Comparison of ENCODE assay signal across 26 mouse cellular contexts in the genomic region with DNA sequence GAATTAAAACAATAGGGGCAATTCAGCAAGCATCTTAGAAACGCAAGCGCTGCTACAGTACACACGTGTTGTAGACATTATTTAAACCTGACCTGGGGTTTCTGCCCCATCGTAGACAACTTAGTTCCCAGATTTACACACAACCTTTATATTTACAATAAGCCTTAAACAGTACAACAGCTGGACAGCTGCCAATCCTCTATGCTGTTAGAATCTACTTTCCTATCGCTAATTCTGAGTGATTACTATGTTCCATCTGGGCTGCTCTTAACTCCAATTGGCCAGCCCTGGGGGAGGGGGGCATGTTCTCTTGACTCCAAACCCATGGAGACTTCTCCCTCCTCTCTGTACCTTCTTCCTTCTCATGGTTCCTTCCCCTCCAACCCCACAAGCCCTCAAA.
"Had no signal": no experiment of that assay in that cellular context is flagged by ENCODE, and none has a peak within 500 bp of the region (broad histone marks: within the 10 kb centered on the region; RNA-seq: fewer than 3 reads in every experiment).

No protein-coding gene starts in this region.

- H3K9ac ChIP-seq: heart, embryonic 12.5 days; hindbrain, embryonic 12.5 days; hindbrain, embryonic 14.5 days; intestine, embryonic 15.5 days; limb, embryonic 12.5 days; limb, embryonic 15.5 days; liver, embryonic 12.5 days; liver, embryonic 14.5 days had no signal

- H3K4me1 ChIP-seq: hindbrain, embryonic 10.5 days; hindbrain, embryonic 12.5 days; intestine, embryonic 15.5 days; limb, embryonic 15.5 days; liver, embryonic 12.5 days had no signal

- H3K9me3 ChIP-seq: heart, embryonic 10.5 days; heart, embryonic 12.5 days; hindbrain, embryonic 10.5 days; hindbrain, embryonic 12.5 days; intestine, embryonic 15.5 days; limb, embryonic 12.5 days; limb, embryonic 15.5 days; liver, embryonic 12.5 days had no signal

- H3K27ac ChIP-seq: gastrocnemius, adult 2 months; heart, adult 2 months; heart, embryonic 10.5 days; hindbrain, embryonic 10.5 days; hindbrain, embryonic 12.5 days; hindbrain, embryonic 14.5 days; intestine, embryonic 15.5 days; limb, embryonic 12.5 days; limb, embryonic 15.5 days; liver, embryonic 12.5 days; liver, embryonic 14.5 days had no signal

- ATAC-seq: hindbrain, embryonic 16.5 days; inflammation-experienced regulatory T-cells, adult 6 months; intestine, embryonic 15.5 days; intestine, postnatal 0 days; liver, embryonic 12.5 days had no signal

- H3K4me3 ChIP-seq: gastrocnemius, adult 2 months; heart, adult 2 months; heart, embryonic 10.5 days; heart, embryonic 12.5 days; hindbrain, embryonic 10.5 days; hindbrain, embryonic 12.5 days; intestine, embryonic 15.5 days; limb, embryonic 12.5 days; limb, embryonic 15.5 days; liver, embryonic 12.5 days had no signal

- H3K27me3 ChIP-seq: heart, embryonic 12.5 days; hindbrain, embryonic 12.5 days; intestine, embryonic 15.5 days; limb, embryonic 12.5 days; limb, embryonic 15.5 days had no signal

- H3K4me2 ChIP-seq: heart, embryonic 12.5 days; hindbrain, embryonic 12.5 days; hindbrain, embryonic 14.5 days; intestine, embryonic 15.5 days; limb, embryonic 12.5 days; limb, embryonic 15.5 days; liver, embryonic 12.5 days had no signal

- DNase-seq: gastrocnemius, adult 2 months; gastrocnemius, postnatal 10 days; gastrocnemius, postnatal 25 days; heart, adult 2 months; heart, postnatal 10 days; heart, postnatal 4 days; kidney, adult 18-20 months; kidney, adult 8-10 months; kidney, postnatal 10 days; kidney, postnatal 36 days; layer of hippocampus, adult 9-11 months; layer of hippocampus, postnatal 36 days; left cerebral cortex, postnatal 4 days had no signal

- H3K36me3 ChIP-seq: heart, embryonic 10.5 days; heart, embryonic 12.5 days; hindbrain, embryonic 10.5 days; hindbrain, embryonic 12.5 days; intestine, embryonic 15.5 days; limb, embryonic 12.5 days; limb, embryonic 15.5 days; liver, embryonic 12.5 days had no signal
